8 mouse cellular contexts compared by ENCODE assay signal in genomic region chr19:21104462-21104936, GRCm38 (mm10).
A peak's percentile ranks its signal among the peaks of the same experiment; 100 is the strongest.
DNase-seq lines count a peak whose midpoint lies in the region; ATAC-seq and TF ChIP-seq lines count a peak whose summit lies in the region.

No protein-coding gene starts in this region.

- no peaks in the 10 kb centered on the region for H3K9me3 ChIP-seq in heart, embryonic 12.5 days (replicated peaks)
- H3K9me3 ChIP-seq in intestine, postnatal 0 days (ENCODE audit: control insufficient read depth) = no peaks in the 10 kb centered on the region
- no peaks in the 10 kb centered on the region for H3K9me3 ChIP-seq in forebrain, embryonic 16.5 days (ENCODE audit: control insufficient read depth, low read length)

- WGBS in heart, embryonic 12.5 days = 67% methylated on average over 8 of the region's 8 CpGs
- 42% methylated on average over 8 of the region's 8 CpGs for WGBS in intestine, postnatal 0 days
- 91% methylated on average over 8 of the region's 8 CpGs for WGBS in forebrain, embryonic 16.5 days

- H3K36me3 ChIP-seq in heart, embryonic 12.5 days = no peaks in the 10 kb centered on the region
- H3K36me3 ChIP-seq in intestine, postnatal 0 days (ENCODE audit: control insufficient read depth, insufficient read depth) = no peaks in the 10 kb centered on the region
- H3K36me3 ChIP-seq in forebrain, embryonic 16.5 days (ENCODE audit: control insufficient read depth, insufficient read depth) = no peaks in the 10 kb centered on the region

- H3K27ac ChIP-seq in heart, embryonic 12.5 days (ENCODE audit: poor library complexity, severe bottlenecking) = no peak overlapping the region
- peak overlapping the region; percentile 76 for H3K27ac ChIP-seq in intestine, postnatal 0 days (ENCODE audit: low read depth, low read length)
- no peak overlapping the region for H3K27ac ChIP-seq in forebrain, embryonic 16.5 days (ENCODE audit: low read length)

- H3K4me1 ChIP-seq in heart, embryonic 12.5 days (replicated peaks) = 0 out of 2 replicates have a peak, but pooled peaks cover 6% of the 10 kb centered on the region
- H3K4me1 ChIP-seq in intestine, postnatal 0 days (replicated peaks; ENCODE audit: control insufficient read depth, insufficient read depth, low read length) = 0 out of 2 replicates have a peak, but pooled peaks cover 12% of the 10 kb centered on the region
- no peaks in the 10 kb centered on the region for H3K4me1 ChIP-seq in forebrain, embryonic 16.5 days (replicated peaks; ENCODE audit: control insufficient read depth, insufficient read depth, low read length)

- no peak; the same call in 1 of the 2 replicates for ATAC-seq in heart, embryonic 12.5 days (ENCODE audit: insufficient number of reproducible peaks, low FRiP score)
- peak; percentile 67 for ATAC-seq in intestine, postnatal 0 days
- ATAC-seq in monocyte, adult 5-6 weeks (replicated peaks; ENCODE audit: insufficient number of reproducible peaks, low FRiP score, low TSS enrichment, poor library complexity, severe bottlenecking) = peak; percentile 95
- ATAC-seq in forebrain, embryonic 16.5 days = no peak

- H3K4me2 ChIP-seq in heart, embryonic 12.5 days = no peak overlapping the region
- no peak overlapping the region for H3K4me2 ChIP-seq in intestine, postnatal 0 days (replicated peaks; ENCODE audit: low read depth)
- no peak overlapping the region for H3K4me2 ChIP-seq in forebrain, embryonic 16.5 days (ENCODE audit: low read length)

- no peak for TF ChIP-seq CTCF in intestine, postnatal 0 days (IDR thresholded peaks at IDR 0.05; ENCODE audit: low read depth)

- intact Hi-C loops in heart, postnatal 36 days (cut with DNase I) = no loop called here

- no peak overlapping the region for H3K9ac ChIP-seq in heart, embryonic 12.5 days
- no peak overlapping the region for H3K9ac ChIP-seq in intestine, postnatal 0 days (ENCODE audit: low read depth, low read length)
- H3K9ac ChIP-seq in forebrain, embryonic 16.5 days (replicated peaks; ENCODE audit: low read depth, low read length) = no peak overlapping the region

- H3K4me3 ChIP-seq in heart, embryonic 12.5 days = no peak overlapping the region
- no peak overlapping the region for H3K4me3 ChIP-seq in intestine, postnatal 0 days (ENCODE audit: low read depth, low read length)
- H3K4me3 ChIP-seq in forebrain, embryonic 16.5 days (replicated peaks; ENCODE audit: low read length) = no peak overlapping the region

- H3K27me3 ChIP-seq in heart, embryonic 12.5 days (replicated peaks) = no peaks in the 10 kb centered on the region
- no peaks in the 10 kb centered on the region for H3K27me3 ChIP-seq in intestine, postnatal 0 days (replicated peaks; ENCODE audit: control insufficient read depth, insufficient read depth, low read length)
- no peaks in the 10 kb centered on the region for H3K27me3 ChIP-seq in forebrain, embryonic 16.5 days (replicated peaks; ENCODE audit: control insufficient read depth, insufficient read depth, low read length)

- DNase-seq in heart, postnatal 36 days = peak; percentile 4 to 10
- peak; percentile 44 to 69 for DNase-seq in adrenal gland, adult 18-20 months (ENCODE audit: low spot score in 2 of 2)
- DNase-seq in layer of hippocampus, postnatal 36 days = no peak
- no peak for DNase-seq in embryo, embryonic 10 days (ENCODE audit: low spot score)

Comparison
In these comparisons a context has a peak if more than half of its experiments do, and no peak if none do; other contexts are left out.
1. DNase-seq: peak in heart, postnatal 36 days (2 of 2) and adrenal gland, adult 18-20 months (2 of 2); none in layer of hippocampus, postnatal 36 days (0 of 2) and embryo, embryonic 10 days (single experiment).
2. ATAC-seq: peak in intestine, postnatal 0 days (single experiment) and monocyte, adult 5-6 weeks (single experiment); none in heart, embryonic 12.5 days (single experiment) and forebrain, embryonic 16.5 days (single experiment).